Mouse (Mus musculus) lung, adult 2 months (tissue): Measurements from ENCODE around the gene D230025D16Rik.
"Not testable (repeated sequence)": the region's sequence is repeated elsewhere in the genome, so short reads cannot be mapped to it uniquely, and the experiment has no call there.

ENCODE experiments used
- CTCF ChIP-seq: fragments of 200-500 bp; IDR thresholded peaks from 2 replicates; pipeline ENCODE4 v1.5.1; 2011; ENCODE audit warnings: mild to moderate bottlenecking, low read length, control low read depth; ENCODE audit not compliant: insufficient read depth
- POLR2A ChIP-seq: fragments of 200-500 bp; IDR thresholded peaks from 2 replicates; pipeline ENCODE4 v1.6.1; 2011; ENCODE audit warnings: low read depth, mild to moderate bottlenecking, control low read depth, low read length, borderline replicate concordance; ENCODE audit errors: extremely low read depth

DNA sequence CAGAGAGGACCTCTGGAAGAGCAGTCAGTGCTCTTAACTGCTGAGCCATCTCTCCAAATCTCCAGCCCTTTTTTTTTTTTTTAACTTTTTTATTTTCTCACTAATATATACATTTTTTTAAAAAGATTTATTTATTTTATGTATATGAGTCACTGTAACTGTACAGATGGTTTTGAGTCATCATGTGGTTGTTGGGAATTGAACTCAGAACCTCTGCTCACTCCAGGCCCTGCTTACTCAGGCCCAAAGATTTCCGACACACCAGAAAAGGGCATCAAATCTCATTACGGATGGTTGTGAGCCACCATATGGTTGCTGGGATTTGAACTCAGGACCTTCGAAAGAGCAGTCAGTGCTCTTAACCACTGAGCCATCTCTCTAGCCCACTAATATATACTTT is 49.7 kb upstream of the D230025D16Rik start:
- TF ChIP-seq CTCF, POLR2A: not testable (repeated sequence)
